Mouse (Mus musculus) left cerebral cortex, adult 8-10 months (tissue): ENCODE data around the gene Prkca. TPM values are rescaled to one million over a fixed set of nuclear protein-coding genes. Genes with fewer than 3 reads are reported as not detected.

Experiments used
- DNase-seq, 2 experiments: peaks; one replicate each; pipeline ENCODE4 v3.0.0; 2022; ENCODE audit warnings: low spot score in 2 of 2
- microRNA-seq, 2 experiments: library from miRNA; unstranded; fragments of <30 nt; microRNA quantifications; one replicate each; pipeline ENCODE4 v1.2.0; 2022
- total RNA-seq, 4 experiments: library from RNA; stranded (reverse); gene quantifications; 2 replicates each; pipeline ENCODE4 v1.2.4; 2022

Gene Prkca
- total RNA-seq, 4 experiments from 2014 or later: 132 to 162 (median 144) TPM

GRCm38 (mm10) chr11:107887342-107887741 is 456.4 kb downstream of the Prkca start:
- no peak for DNase-seq

Small RNAs within 50 kb of the gene (microRNA-seq; reads per million reads assigned to microRNA genes)
- gene Mir7223: 0 reads per million in 2 experiments

Other genes with a start within 250 kb of the Prkca start
- gene Apoh, start 574 bp downstream of the Prkca start, total RNA-seq: 1 to 10 TPM in 1 of 4 experiments, under 1 TPM in 3; 0.41 to 1.3 (median 0.56) TPM
- gene Cep112, start 81.3 kb upstream of the Prkca start, total RNA-seq: 10 to 100 TPM; 13.1 to 19.2 (median 16.5) TPM